Mouse (Mus musculus): ENCODE measurements around the gene Mtx1. TPM values are rescaled to one million over a fixed set of nuclear protein-coding genes. Genes with fewer than 3 reads are reported as not detected.
"Not testable (repeated sequence)": the region's sequence is repeated elsewhere in the genome, so short reads cannot be mapped to it uniquely, and the experiment has no call there.

Gene Mtx1
- polyA plus RNA-seq, 2 experiments: 83.2 to 101 TPM

GRCm38 (mm10) chr3:89165268-89165870, 61.5 kb downstream of the Mtx1 start:
- DNase-seq (ENCODE audit: low read depth in 3 of 3, low spot score in 3 of 3) (no peak), ATAC-seq (ENCODE audit: insufficient read depth) (no peak)
- Histone ChIP-seq H3K27me3 (ENCODE audit: control insufficient read depth, insufficient read depth, low read length) (no peaks in the 10 kb centered on the region), H3K4me2 (ENCODE audit: low read depth) (peak overlapping the region; percentile 93), H3K4me1 (replicated peaks; ENCODE audit: control insufficient read depth in 2 of 2, insufficient read depth in 2 of 2, low read length in 1 of 2) (peaks cover 14 to 22% of the 10 kb centered on the region in 2 experiments), H3K36me3 (replicated peaks; ENCODE audit: control insufficient read depth, insufficient read depth, low read depth) (peaks cover 30% of the 10 kb centered on the region), H3K9me3 (ENCODE audit: control insufficient read depth, low read length) (no peaks in the 10 kb centered on the region), H3K4me3 (ENCODE audit: insufficient read depth in 1 of 2, low read depth in 2 of 2, low read length in 2 of 2) (peak overlapping the region; percentile 80 to 97), H3K9ac (replicated peaks) (peak overlapping the region; percentile 77), H3K27ac (peak overlapping the region; percentile 57)
- WGBS (ENCODE audit: insufficient replicate concordance): 13% methylated on average over 12 of the region's 12 CpGs
- TF ChIP-seq CTCF (IDR thresholded peaks at IDR 0.05; ENCODE audit: low read depth): no peak
- no peak for TF ChIP-seq EP300 (IDR thresholded peaks at IDR 0.05; ENCODE audit: low read depth)

- Histone ChIP-seq H3K9ac (replicated peaks) (peak within 1 kb of the TSS; percentile 77), H3K27me3 (ENCODE audit: control insufficient read depth, insufficient read depth, low read length) (no peaks in the 10 kb centered on the region), H3K4me1 (replicated peaks; ENCODE audit: control insufficient read depth in 2 of 2, insufficient read depth in 2 of 2, low read length in 1 of 2) (peaks cover 16 to 25% of the 10 kb centered on the region in 2 experiments), H3K36me3 (replicated peaks; ENCODE audit: control insufficient read depth, insufficient read depth, low read depth) (peaks cover 23% of the 10 kb centered on the region), H3K9me3 (ENCODE audit: control insufficient read depth, low read length) (no peaks in the 10 kb centered on the region), H3K27ac (peak within 1 kb of the TSS; percentile 62), H3K4me3 (ENCODE audit: insufficient read depth in 1 of 2, low read depth in 2 of 2, low read length in 2 of 2) (peak within 1 kb of the TSS; percentile 80 to 97), H3K4me2 (ENCODE audit: low read depth) (peak within 1 kb of the TSS; percentile 93)
- DNase-seq (ENCODE audit: low read depth in 3 of 3, low spot score in 3 of 3): peak; percentile 89 to 91 (median 90)
- ATAC-seq (ENCODE audit: insufficient read depth): peak; percentile 96
- TF ChIP-seq CTCF (IDR thresholded peaks at IDR 0.05; ENCODE audit: low read depth) (no peak), EP300 (IDR thresholded peaks at IDR 0.05; ENCODE audit: low read depth) (no peak)
- WGBS (ENCODE audit: insufficient replicate concordance): under 1% methylated on average over 78 of the region's 79 CpGs
Measured at GRCm38 (mm10) chr3:89164506-89165267, 62.2 kb downstream of the Mtx1 start, which contains the start of gene Clk2. Gene Clk2, plus strand, starts transcription at chr3:89164795.

GRCm38 (mm10) chr3:89163643-89164245, 63.1 kb downstream of the Mtx1 start:
- peak overlapping the region; percentile 93 for H3K4me2 ChIP-seq (ENCODE audit: low read depth)
- DNase-seq (ENCODE audit: low read depth in 3 of 3, low spot score in 3 of 3) (no peak), ATAC-seq (ENCODE audit: insufficient read depth) (no peak)
- H3K27ac ChIP-seq: peak overlapping the region; percentile 62
- peaks cover 2% of the 10 kb centered on the region for H3K27me3 ChIP-seq (ENCODE audit: control insufficient read depth, insufficient read depth, low read length)
- TF ChIP-seq CTCF (IDR thresholded peaks at IDR 0.05; ENCODE audit: low read depth) (no peak), EP300 (IDR thresholded peaks at IDR 0.05; ENCODE audit: low read depth) (no peak)
- WGBS (ENCODE audit: insufficient replicate concordance): 56% methylated on average over 5 of the region's 5 CpGs
- peak overlapping the region; percentile 77 for H3K9ac ChIP-seq (replicated peaks)
- H3K9me3 ChIP-seq (ENCODE audit: control insufficient read depth, low read length): no peaks in the 10 kb centered on the region
- H3K4me1 ChIP-seq (replicated peaks; ENCODE audit: control insufficient read depth in 2 of 2, insufficient read depth in 2 of 2, low read length in 1 of 2): peaks cover 16 to 31% of the 10 kb centered on the region in 2 experiments
- H3K36me3 ChIP-seq (replicated peaks; ENCODE audit: control insufficient read depth, insufficient read depth, low read depth): peaks cover 17% of the 10 kb centered on the region
- peak overlapping the region in 1 of 2 experiments; percentile 80; a peak in 2 of 4 replicates for H3K4me3 ChIP-seq (ENCODE audit: insufficient read depth in 1 of 2, low read depth in 2 of 2, low read length in 2 of 2)

GRCm38 (mm10) chr3:89163123-89163522, 63.8 kb downstream of the Mtx1 start:
- Histone ChIP-seq H3K4me3 (ENCODE audit: insufficient read depth in 1 of 2, low read depth in 2 of 2, low read length in 2 of 2) (no peak overlapping the region), H3K36me3 (replicated peaks; ENCODE audit: control insufficient read depth, insufficient read depth, low read depth) (peaks cover 11% of the 10 kb centered on the region), H3K4me2 (ENCODE audit: low read depth) (no peak overlapping the region), H3K27me3 (ENCODE audit: control insufficient read depth, insufficient read depth, low read length) (peaks cover 8% of the 10 kb centered on the region), H3K9me3 (ENCODE audit: control insufficient read depth, low read length) (no peaks in the 10 kb centered on the region), H3K27ac (no peak overlapping the region), H3K4me1 (replicated peaks; ENCODE audit: control insufficient read depth in 2 of 2, insufficient read depth in 2 of 2, low read length in 1 of 2) (peaks cover 16 to 31% of the 10 kb centered on the region in 2 experiments), H3K9ac (replicated peaks) (no peak overlapping the region)
- no peak for TF ChIP-seq EP300 (IDR thresholded peaks at IDR 0.05; ENCODE audit: low read depth)
- TF ChIP-seq CTCF (IDR thresholded peaks at IDR 0.05; ENCODE audit: low read depth): no peak
- WGBS (ENCODE audit: insufficient replicate concordance): 61% methylated on average over 1 of the region's 1 CpGs
- no peak for DNase-seq (ENCODE audit: low read depth in 3 of 3, low spot score in 3 of 3)
- no peak for ATAC-seq (ENCODE audit: insufficient read depth)

- ATAC-seq (ENCODE audit: insufficient read depth) (no peak), DNase-seq (ENCODE audit: low read depth in 3 of 3, low spot score in 3 of 3) (no peak)
- H3K36me3 ChIP-seq (replicated peaks; ENCODE audit: control insufficient read depth, insufficient read depth, low read depth): no peaks in the 10 kb centered on the region
- 71% methylated on average over 4 of the region's 4 CpGs for WGBS (ENCODE audit: insufficient replicate concordance)
- no peak overlapping the region for H3K4me2 ChIP-seq (ENCODE audit: low read depth)
- H3K9me3 ChIP-seq (ENCODE audit: control insufficient read depth, low read length): no peaks in the 10 kb centered on the region
- no peak for TF ChIP-seq EP300 (IDR thresholded peaks at IDR 0.05; ENCODE audit: low read depth)
- TF ChIP-seq CTCF (IDR thresholded peaks at IDR 0.05; ENCODE audit: low read depth): no peak
- H3K4me3 ChIP-seq (ENCODE audit: insufficient read depth in 1 of 2, low read depth in 2 of 2, low read length in 2 of 2): no peak overlapping the region
- peaks cover 16 to 31% of the 10 kb centered on the region in 2 experiments for H3K4me1 ChIP-seq (replicated peaks; ENCODE audit: control insufficient read depth in 2 of 2, insufficient read depth in 2 of 2, low read length in 1 of 2)
- H3K27me3 ChIP-seq (ENCODE audit: control insufficient read depth, insufficient read depth, low read length): peaks cover 9% of the 10 kb centered on the region
- H3K27ac ChIP-seq: no peak overlapping the region
- H3K9ac ChIP-seq (replicated peaks): no peak overlapping the region
Measured at GRCm38 (mm10) chr3:89161786-89162185, 65.1 kb downstream of the Mtx1 start.

- not testable (repeated sequence) for H3K36me3 ChIP-seq (replicated peaks; ENCODE audit: control insufficient read depth, insufficient read depth, low read depth); H3K9ac ChIP-seq (replicated peaks); H3K4me2 ChIP-seq (ENCODE audit: low read depth); DNase-seq (ENCODE audit: low read depth in 3 of 3, low spot score in 3 of 3); H3K27me3 ChIP-seq (ENCODE audit: control insufficient read depth, insufficient read depth, low read length); H3K27ac ChIP-seq; ATAC-seq (ENCODE audit: insufficient read depth); H3K9me3 ChIP-seq (ENCODE audit: control insufficient read depth, low read length); H3K4me3 ChIP-seq (ENCODE audit: insufficient read depth in 1 of 2, low read depth in 2 of 2, low read length in 2 of 2)
- H3K4me1 ChIP-seq (replicated peaks; ENCODE audit: control insufficient read depth in 2 of 2, insufficient read depth in 2 of 2, low read length in 1 of 2): peaks cover 16 to 25% of the 10 kb centered on the region in 2 experiments
Measured at GRCm38 (mm10) chr3:89161207-89161606, 65.7 kb downstream of the Mtx1 start.
